Mouse (Mus musculus): ENCODE results near the gene Rhoh. TPM values are rescaled to one million over a fixed set of nuclear protein-coding genes. Genes with fewer than 3 reads are reported as not detected.

Gene Rhoh
- polyA plus RNA-seq, 2 experiments from 2014 or later: 342 to 463 TPM

DNA sequence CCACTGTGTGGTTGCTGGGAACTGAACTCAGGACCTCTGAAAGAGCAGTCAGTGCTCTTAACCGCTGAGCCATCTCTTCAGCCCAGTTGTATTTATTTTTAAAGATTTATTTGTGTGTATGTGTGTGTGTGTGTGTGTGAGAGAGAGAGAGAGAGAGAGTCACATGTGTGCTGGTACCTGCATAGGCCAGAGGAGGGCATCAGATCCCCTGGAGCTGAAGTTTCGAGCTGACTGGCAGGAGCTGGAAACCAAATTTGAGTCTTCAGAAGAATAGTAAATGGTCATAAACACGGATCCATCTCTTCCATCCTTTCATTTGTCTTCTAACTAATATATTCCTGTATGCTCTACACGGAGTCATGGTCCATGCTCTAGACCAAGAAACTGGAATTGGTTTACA is 72.2 kb downstream of the Rhoh start:
- no peak for ATAC-seq

DNA sequence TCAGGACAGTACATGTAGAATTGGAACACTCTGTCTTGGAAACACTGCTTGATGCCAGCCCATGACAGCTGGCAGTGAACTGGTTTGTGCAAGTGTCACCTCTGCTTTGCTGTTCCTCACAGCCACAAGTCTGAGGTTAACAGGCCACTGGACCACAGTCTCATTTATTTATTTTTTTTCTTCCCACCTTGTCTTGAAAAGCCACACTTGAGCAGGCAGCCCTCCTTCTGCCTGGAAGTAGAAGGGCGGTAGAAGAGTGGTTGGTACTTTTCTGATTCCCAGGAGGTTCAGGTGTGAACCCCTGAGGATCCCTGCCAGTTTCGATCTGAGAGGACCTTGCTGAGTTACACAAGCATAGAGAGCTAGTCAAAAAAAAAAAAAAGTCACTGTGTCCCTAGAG is 72.8 kb downstream of the Rhoh start:
- ATAC-seq: no peak

DNA sequence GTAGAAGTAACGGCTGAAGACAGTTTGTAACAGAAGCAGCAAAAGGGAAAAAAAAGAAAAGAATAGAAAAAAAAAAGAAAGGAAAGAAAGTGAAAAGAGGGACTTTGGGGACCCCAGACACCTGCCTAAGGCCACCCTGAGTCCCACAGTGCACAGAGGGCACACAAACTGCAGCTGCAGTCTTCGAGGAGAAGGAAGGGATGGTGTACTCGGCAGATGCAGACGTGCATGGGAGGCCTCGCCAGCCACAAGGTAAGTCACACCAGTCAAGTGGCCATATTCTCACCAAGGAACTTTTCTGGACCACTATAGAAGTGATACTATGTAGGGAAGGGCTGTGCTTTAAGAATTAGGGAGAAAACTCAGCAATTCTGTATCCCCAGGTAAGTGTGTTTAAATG is 73.8 kb downstream of the Rhoh start, which contains the start of gene Chrna9:
Chrna9 (plus strand) TSS at position 139 of the 400 bp plus-strand sequence.
- ATAC-seq: no peak

DNA sequence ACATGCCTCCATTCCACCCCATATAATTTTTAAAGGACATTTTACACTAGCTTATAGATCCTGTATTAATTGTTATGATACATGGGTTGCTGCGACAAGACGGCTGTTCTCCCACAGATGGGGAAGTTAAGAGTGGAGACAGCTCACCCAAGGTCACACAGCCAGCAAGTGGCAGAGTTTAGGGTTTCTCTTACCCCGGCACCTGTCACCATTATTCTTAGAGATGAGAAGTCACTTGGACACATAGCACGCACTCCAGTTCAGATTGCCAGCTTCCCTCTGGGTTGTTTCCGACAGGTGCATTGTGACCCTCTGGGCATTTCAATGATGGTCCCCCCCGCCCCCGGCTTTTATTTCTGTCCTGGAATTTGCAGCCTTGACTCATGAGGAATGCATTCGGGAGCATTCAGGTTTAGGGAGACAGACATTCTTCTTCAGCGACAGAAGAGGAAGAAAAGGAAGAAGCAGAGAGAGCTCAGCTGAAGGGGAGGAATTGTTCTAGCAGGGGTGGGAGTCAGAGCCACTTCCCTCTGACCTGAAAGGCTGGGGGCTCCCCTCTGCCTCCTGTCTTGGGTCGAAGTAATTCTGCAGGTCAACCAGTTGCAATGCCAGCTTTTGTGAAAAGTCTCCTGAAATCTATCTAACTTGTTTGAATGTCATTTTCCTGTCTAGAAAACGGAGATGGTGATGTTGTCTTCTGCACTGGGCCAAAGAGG is 76.2 kb downstream of the Rhoh start:
- no peak for ATAC-seq

DNA sequence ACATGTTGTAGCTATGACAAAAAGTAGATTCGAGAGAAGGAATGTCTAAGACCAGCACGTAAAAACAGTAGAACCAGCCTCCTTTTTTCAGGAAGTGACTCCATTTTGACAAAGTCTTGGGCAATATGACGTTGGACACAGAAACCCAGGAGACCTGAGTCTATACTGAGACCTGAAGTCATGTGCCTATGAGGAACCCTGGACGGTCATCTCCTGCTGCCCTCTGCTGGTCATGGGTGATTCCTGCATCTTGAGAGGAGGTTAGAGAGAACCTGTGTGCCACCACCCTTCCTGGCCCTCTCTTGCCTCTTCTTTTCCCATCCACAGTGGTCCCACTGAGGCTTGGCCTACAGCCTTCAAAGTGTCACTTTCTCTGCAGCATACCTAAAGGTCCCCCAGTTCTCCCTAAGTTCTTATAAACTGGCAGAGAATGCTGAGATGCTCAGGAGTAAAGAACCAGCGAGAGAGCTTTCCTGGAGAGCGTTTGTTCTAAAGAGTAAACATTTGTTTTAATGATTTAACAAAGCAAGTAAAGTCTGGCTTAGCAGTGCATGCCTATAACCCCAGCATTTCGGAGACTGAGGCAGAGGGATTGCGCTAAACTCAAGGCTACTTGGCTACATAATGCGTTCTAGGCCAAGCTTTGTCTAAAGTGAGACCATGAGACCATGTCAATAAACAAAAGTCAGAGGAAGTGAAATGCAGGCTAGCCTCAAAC is 77.1 kb downstream of the Rhoh start:
- ATAC-seq: peak; percentile 81

DNA sequence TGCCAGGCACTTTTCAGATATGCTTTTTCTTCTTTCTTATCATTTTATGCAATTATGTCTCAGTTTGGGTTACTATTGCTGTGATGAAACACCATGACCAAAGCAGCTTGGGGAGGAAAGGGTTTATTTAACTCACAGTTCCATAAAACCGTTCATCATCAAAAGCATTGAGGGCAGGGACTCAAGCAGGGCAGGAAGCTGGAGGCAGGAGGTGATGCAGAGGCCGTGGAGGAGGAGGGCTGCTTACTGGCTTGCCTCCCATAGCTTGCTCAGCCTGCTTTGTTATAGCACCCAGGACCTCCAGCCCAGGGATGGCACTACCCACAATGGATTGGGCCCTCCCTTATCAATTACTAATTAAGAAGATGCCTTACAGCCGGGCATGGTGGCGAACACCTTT is 80.1 kb downstream of the Rhoh start:
- ATAC-seq: peak; percentile 56

Other genes with a start within 250 kb of the Rhoh start
- gene Pds5a, start 162.9 kb upstream of the Rhoh start, polyA plus RNA-seq (2017; shearing (Covaris generic)): 100 to 1,000 TPM in 1 of 2 experiments, 10 to 100 TPM in 1; 85.0 to 102 TPM
- gene N4bp2, start 97.7 kb upstream of the Rhoh start, polyA plus RNA-seq (2017; shearing (Covaris generic)): 10 to 100 TPM; 11.7 to 13.3 TPM
- 1 to 10 TPM; 2.0 to 2.1 TPM for gene Chrna9, start 73.7 kb downstream of the Rhoh start, polyA plus RNA-seq (2017; shearing (Covaris generic))
- not detected for gene 9130230L23Rik, start 143.1 kb downstream of the Rhoh start, polyA plus RNA-seq (2017; shearing (Covaris generic))

Measured in CD4-positive, CD25-positive, alpha-beta regulatory T cell, adult 4 months (primary cell).